Mouse (Mus musculus) olfactory bulb, adult 2 months (tissue): ENCODE measurements around the gene Sf3b4.

ENCODE experiments used
- CTCF ChIP-seq: fragments of 200-500 bp; IDR thresholded peaks from 2 replicates; pipeline ENCODE4 v1.5.1; 2012; ENCODE audit warnings: low read depth, mild to moderate bottlenecking, low read length, moderate library complexity; ENCODE audit not compliant: insufficient read depth
- POLR2A ChIP-seq: fragments of 200-500 bp; IDR thresholded peaks from 2 replicates; pipeline ENCODE4 v1.6.1; 2012; ENCODE audit warnings: mild to moderate bottlenecking, low read depth, low read length, moderate library complexity; ENCODE audit not compliant: insufficient read depth

DNA sequence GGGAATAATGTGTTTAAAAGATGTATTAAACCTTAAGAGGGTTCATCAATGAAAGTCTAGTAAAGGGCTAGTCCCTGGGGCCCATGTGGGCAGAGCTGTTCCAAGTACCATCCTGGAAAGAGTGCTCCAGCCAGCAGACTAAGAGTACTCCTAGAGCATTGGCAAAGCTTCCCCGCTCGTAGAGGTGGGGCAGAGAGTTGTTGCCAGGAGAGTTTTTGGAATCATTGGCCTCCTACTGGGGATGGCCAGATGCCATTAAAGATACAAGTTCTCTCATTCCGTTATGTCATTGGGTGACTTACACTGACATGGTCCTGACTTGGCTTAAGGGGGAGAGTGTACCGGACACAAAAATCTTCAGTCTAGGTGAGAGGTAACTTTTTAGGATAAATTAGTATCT is 7.4 kb downstream of the Sf3b4 start:
- TF ChIP-seq CTCF (no peak), POLR2A (no peak)
